Mouse (Mus musculus): ENCODE data around the gene Sgms1.

The Sgms1 gene

GRCm38 (mm10) chr19:32383738-32384137 is 5.8 kb downstream of the Sgms1 start:
- no peak for DNase-seq (ENCODE audit: low read depth, low spot score)

GRCm38 (mm10) chr19:32381511-32381961 is 8.0 kb downstream of the Sgms1 start:
- no peak for DNase-seq (ENCODE audit: low read depth, low spot score)

GRCm38 (mm10) chr19:32380748-32381147 is 8.8 kb downstream of the Sgms1 start:
- DNase-seq (ENCODE audit: low read depth, low spot score): no peak

GRCm38 (mm10) chr19:32379239-32379920 is 10.1 kb downstream of the Sgms1 start:
- no peak for DNase-seq (ENCODE audit: low read depth, low spot score)

- no peak for DNase-seq (ENCODE audit: low read depth, low spot score)
These were observed 10.9 kb downstream of the Sgms1 start for GRCm38 (mm10) chr19:32378581-32378980.

- no peak for DNase-seq (ENCODE audit: low read depth, low spot score)
These were observed 11.7 kb downstream of the Sgms1 start for GRCm38 (mm10) chr19:32377701-32378325.

GRCm38 (mm10) chr19:32376886-32377535 is 12.5 kb downstream of the Sgms1 start:
- no peak for DNase-seq (ENCODE audit: low read depth, low spot score)

GRCm38 (mm10) chr19:32376054-32376453 is 13.5 kb downstream of the Sgms1 start:
- no peak for DNase-seq (ENCODE audit: low read depth, low spot score)

- DNase-seq (ENCODE audit: low read depth, low spot score): no peak
These were observed 14.0 kb downstream of the Sgms1 start for GRCm38 (mm10) chr19:32375473-32375985.

- DNase-seq (ENCODE audit: low read depth, low spot score): no peak
These were observed 14.8 kb downstream of the Sgms1 start for GRCm38 (mm10) chr19:32374751-32375150.

- DNase-seq (ENCODE audit: low read depth, low spot score): no peak
These were observed 15.5 kb downstream of the Sgms1 start for GRCm38 (mm10) chr19:32373865-32374655.

GRCm38 (mm10) chr19:32372373-32372772 is 17.1 kb downstream of the Sgms1 start:
- no peak for DNase-seq (ENCODE audit: low read depth, low spot score)

- no peak for DNase-seq (ENCODE audit: low read depth, low spot score)
These were observed 22.2 kb downstream of the Sgms1 start for GRCm38 (mm10) chr19:32367333-32367732.

GRCm38 (mm10) chr19:32366406-32366805 is 23.1 kb downstream of the Sgms1 start:
- no peak for DNase-seq (ENCODE audit: low read depth, low spot score)

GRCm38 (mm10) chr19:32365111-32365510 is 24.4 kb downstream of the Sgms1 start:
- DNase-seq (ENCODE audit: low read depth, low spot score): no peak

- DNase-seq (ENCODE audit: low read depth, low spot score): no peak
These were observed 25.9 kb downstream of the Sgms1 start for GRCm38 (mm10) chr19:32363587-32363986.

- no peak for DNase-seq (ENCODE audit: low read depth, low spot score)
These were observed 27.0 kb downstream of the Sgms1 start for GRCm38 (mm10) chr19:32362520-32362919.

- DNase-seq (ENCODE audit: low read depth, low spot score): no peak
These were observed 28.4 kb downstream of the Sgms1 start for GRCm38 (mm10) chr19:32360989-32361698.

GRCm38 (mm10) chr19:32360546-32360945 is 29.0 kb downstream of the Sgms1 start:
- DNase-seq (ENCODE audit: low read depth, low spot score): no peak

GRCm38 (mm10) chr19:32358699-32359517 is 30.6 kb downstream of the Sgms1 start:
- DNase-seq (ENCODE audit: low read depth, low spot score): no peak
